Mouse (Mus musculus) heart, adult 2 months (tissue): ENCODE data around the gene Stat3. TPM values are rescaled to one million over a fixed set of nuclear protein-coding genes. Genes with fewer than 3 reads are reported as not detected.

ENCODE experiments used
- DNase-seq, 2 experiments: peaks; one replicate each; pipeline ENCODE4 v3.0.0; 2021
- H3K27ac ChIP-seq: fragments of 200-600 bp; 2 replicates; pipeline ENCODE4 v1.8.1; 2022
- H3K27me3 ChIP-seq: fragments of 200-500 bp; 2 replicates; pipeline ENCODE4 v1.6.1; 2012; ENCODE audit warnings: mild to moderate bottlenecking, low read length, inconsistent platforms, mixed read lengths; ENCODE audit not compliant: control insufficient read depth, insufficient read depth
- H3K36me3 ChIP-seq: fragments of 200-500 bp; 2 replicates; pipeline ENCODE4 v1.6.1; 2012; ENCODE audit warnings: low read length, inconsistent platforms; ENCODE audit not compliant: control insufficient read depth, insufficient read depth
- H3K4me1 ChIP-seq: fragments of 200-500 bp; 2 replicates; pipeline ENCODE4 v1.6.1; 2011; ENCODE audit warnings: low read length; ENCODE audit not compliant: control insufficient read depth, insufficient read depth
- H3K4me3 ChIP-seq: fragments of 200-600 bp; 2 replicates; pipeline ENCODE4 v1.8.1; 2022
- H3K79me2 ChIP-seq: fragments of 200-500 bp; replicated peaks from 2 replicates; pipeline ENCODE4 v1.6.1; 2012; ENCODE audit warnings: mild to moderate bottlenecking, inconsistent platforms, low read length, moderate library complexity, mixed read lengths; ENCODE audit not compliant: control insufficient read depth, insufficient read depth
- H3K9ac ChIP-seq: fragments of 200-500 bp; 2 replicates; pipeline ENCODE4 v1.6.1; 2012; ENCODE audit warnings: low read depth, mild to moderate bottlenecking, control low read depth, inconsistent platforms, low read length, mixed read lengths
- CTCF ChIP-seq: fragments of 200-600 bp; IDR thresholded peaks from 2 replicates; pipeline ENCODE4 v1.8.1; 2022; ENCODE audit warnings: antibody characterized with exemption, mild to moderate bottlenecking, moderate library complexity
- EP300 ChIP-seq: fragments of 200-500 bp; IDR thresholded peaks from 2 replicates; pipeline ENCODE4 v1.6.1; 2011; ENCODE audit warnings: low read depth, low read length, control low read depth; ENCODE audit not compliant: insufficient read depth
- POLR2A ChIP-seq: fragments of 200-500 bp; IDR thresholded peaks from 2 replicates; pipeline ENCODE4 v1.6.1; 2011; ENCODE audit warnings: mild to moderate bottlenecking, low read depth, low read length, control low read depth; ENCODE audit not compliant: insufficient read depth
- WGBS: fragments of 180-500 bp; shearing (Covaris S2); methylation state at CpG from one replicate; pipeline ENCODE4 v1.1.7; 2018; 5-methylcytosine and 5-hydroxymethylcytosine counted together
- intact Hi-C: fragments of 180-260 bp; cut with DNase I; formaldehyde crosslinking; loops from one replicate; pipeline ENCODE4 v1.15.1; 2025
- polyA plus RNA-seq: library from polyadenylated mRNA; depleted of rRNA; stranded (reverse); fragments of >200 nt; gene quantifications from 2 replicates; pipeline ENCODE4 v1.2.3, GENCODE M21; 2012
- total RNA-seq, 2 experiments: library from RNA; stranded (reverse); gene quantifications; 2 replicates each; pipeline ENCODE4 v1.2.3; 2021

Stat3 gene
- total and polyA plus RNA-seq, 3 experiments: 85.8 to 94.7 (median 93.0) TPM

GRCm38 (mm10) chr11:100981236-100981635, 41.9 kb upstream of the Stat3 start:
- WGBS: 71% methylated on average over 3 of the region's 3 CpGs
- DNase-seq: no peak
- peaks cover 5% of the 10 kb centered on the region for H3K36me3 ChIP-seq
- no peak for TF ChIP-seq CTCF
- TF ChIP-seq EP300: no peak
- no peak for TF ChIP-seq POLR2A
- H3K27ac ChIP-seq: peak overlapping the region; percentile 16; the same call in 1 of the 2 replicates
- no peaks in the 10 kb centered on the region for H3K27me3 ChIP-seq
- H3K4me3 ChIP-seq: no peak overlapping the region
- intact Hi-C loops: no loop called here
- H3K9ac ChIP-seq: no peak overlapping the region
- peaks cover 10% of the 10 kb centered on the region for H3K4me1 ChIP-seq
- H3K79me2 ChIP-seq: no peaks in the 10 kb centered on the region

GRCm38 (mm10) chr11:100980438-100980837, 41.1 kb upstream of the Stat3 start:
- no peak for DNase-seq
- intact Hi-C loops: no loop called here
- H3K27ac ChIP-seq: peak overlapping the region; percentile 72
- H3K79me2 ChIP-seq: no peaks in the 10 kb centered on the region
- WGBS: 93% methylated on average over 1 of the region's 1 CpGs
- TF ChIP-seq EP300: no peak
- no peak for TF ChIP-seq CTCF
- TF ChIP-seq POLR2A: no peak
- peaks cover 5% of the 10 kb centered on the region for H3K36me3 ChIP-seq
- H3K4me3 ChIP-seq: no peak overlapping the region
- no peaks in the 10 kb centered on the region for H3K27me3 ChIP-seq
- no peak overlapping the region for H3K9ac ChIP-seq
- H3K4me1 ChIP-seq: peaks cover 10% of the 10 kb centered on the region

GRCm38 (mm10) chr11:100979887-100980286, 40.5 kb upstream of the Stat3 start:
- WGBS: 15% methylated on average over 8 of the region's 8 CpGs
- Histone ChIP-seq H3K9ac (no peak overlapping the region), H3K4me3 (no peak overlapping the region), H3K27ac (peak overlapping the region; percentile 72), H3K79me2 (no peaks in the 10 kb centered on the region), H3K27me3 (no peaks in the 10 kb centered on the region), H3K4me1 (peaks cover 14% of the 10 kb centered on the region), H3K36me3 (peaks cover 5% of the 10 kb centered on the region)
- peak; percentile 73 for TF ChIP-seq EP300
- no peak for TF ChIP-seq CTCF
- TF ChIP-seq POLR2A: peak; percentile 60; the same call in 1 of the 2 replicates
- intact Hi-C loops: no loop called here
- DNase-seq: peak; percentile 55 to 70

- DNase-seq: no peak
- Histone ChIP-seq H3K27me3 (no peaks in the 10 kb centered on the region), H3K36me3 (peaks cover 5% of the 10 kb centered on the region), H3K79me2 (no peaks in the 10 kb centered on the region), H3K4me1 (peaks cover 12% of the 10 kb centered on the region), H3K27ac (no peak overlapping the region; the same call in 1 of the 2 replicates), H3K4me3 (no peak overlapping the region), H3K9ac (no peak overlapping the region)
- TF ChIP-seq EP300 (no peak), POLR2A (no peak), CTCF (no peak)
- intact Hi-C loops: no loop called here
- 37% methylated on average over 7 of the region's 7 CpGs for WGBS
Measured at GRCm38 (mm10) chr11:100975241-100975640, 35.9 kb upstream of the Stat3 start.

GRCm38 (mm10) chr11:100974381-100974970, 35.1 kb upstream of the Stat3 start:
- Histone ChIP-seq H3K4me1 (peaks cover 9% of the 10 kb centered on the region), H3K27me3 (no peaks in the 10 kb centered on the region), H3K4me3 (no peak overlapping the region), H3K9ac (no peak overlapping the region), H3K36me3 (peaks cover 3% of the 10 kb centered on the region), H3K79me2 (no peaks in the 10 kb centered on the region), H3K27ac (no peak overlapping the region; the same call in 1 of the 2 replicates)
- intact Hi-C loops: no loop called here
- TF ChIP-seq EP300: no peak
- no peak for TF ChIP-seq CTCF
- TF ChIP-seq POLR2A: no peak
- WGBS: 49% methylated on average over 14 of the region's 14 CpGs
- DNase-seq: peak; percentile 49 to 64

- no peak overlapping the region for H3K4me3 ChIP-seq
- 84% methylated on average over 7 of the region's 7 CpGs for WGBS
- peaks cover 6% of the 10 kb centered on the region for H3K4me1 ChIP-seq
- no peaks in the 10 kb centered on the region; the same call in 1 of the 2 replicates for H3K36me3 ChIP-seq
- no peak overlapping the region for H3K9ac ChIP-seq
- no peaks in the 10 kb centered on the region for H3K27me3 ChIP-seq
- TF ChIP-seq EP300 (no peak), CTCF (no peak), POLR2A (no peak)
- no peak for DNase-seq
- no peaks in the 10 kb centered on the region; the same call in 1 of the 2 replicates for H3K79me2 ChIP-seq
- intact Hi-C loops: no loop called here
- no peak overlapping the region for H3K27ac ChIP-seq
Measured at GRCm38 (mm10) chr11:100973245-100973644, 33.9 kb upstream of the Stat3 start.
